Mouse (Mus musculus) spleen, adult 2 months (tissue): ENCODE data around the gene Adcy10. TPM values are rescaled to one million over a fixed set of nuclear protein-coding genes. Genes with fewer than 3 reads are reported as not detected.
A peak's percentile ranks its signal among the peaks of the same experiment; 100 is the strongest.

Experiments
- DNase-seq, 2 experiments: peaks; one replicate each; pipeline versions ENCODE4 v3.0.0 to v3.0.0-alpha.2; 2012 to 2021; ENCODE audit warnings: low spot score in 2 of 2, low read depth in 1 of 2
- H3K27ac ChIP-seq: fragments of 200-500 bp; 2 replicates; pipeline ENCODE4 v1.5.1; 2012; ENCODE audit warnings: low read length, inconsistent platforms; ENCODE audit not compliant: insufficient read depth
- H3K27me3 ChIP-seq: fragments of 200-500 bp; 2 replicates; pipeline ENCODE4 v1.6.1; 2012; ENCODE audit warnings: mild to moderate bottlenecking, moderate library complexity, low read length, inconsistent platforms; ENCODE audit not compliant: control insufficient read depth, insufficient read depth
- H3K36me3 ChIP-seq: fragments of 200-500 bp; 2 replicates; pipeline ENCODE4 v1.6.1; 2012; ENCODE audit warnings: mild to moderate bottlenecking, low read length, inconsistent platforms; ENCODE audit not compliant: control insufficient read depth, insufficient read depth
- H3K4me1 ChIP-seq: fragments of 200-500 bp; 2 replicates; pipeline ENCODE4 v1.6.1; 2011; ENCODE audit warnings: inconsistent platforms; ENCODE audit not compliant: control insufficient read depth, insufficient read depth, insufficient read length
- H3K4me3 ChIP-seq: fragments of 200-500 bp; 2 replicates; pipeline ENCODE4 v1.5.1; 2011; ENCODE audit warnings: mild to moderate bottlenecking, inconsistent platforms; ENCODE audit not compliant: insufficient read depth, insufficient read length; ENCODE audit errors: extremely low read depth
- CTCF ChIP-seq: fragments of 200-500 bp; IDR thresholded peaks from 2 replicates; pipeline ENCODE4 v1.5.1; 2011; ENCODE audit warnings: mild to moderate bottlenecking, inconsistent platforms; ENCODE audit not compliant: insufficient read depth, insufficient read length, insufficient replicate concordance; ENCODE audit errors: extremely low read depth
- POLR2A ChIP-seq: fragments of 200-500 bp; IDR thresholded peaks from 2 replicates; pipeline ENCODE4 v1.6.1; 2011; ENCODE audit warnings: low read depth, low read length, inconsistent platforms
- WGBS: fragments of 180-500 bp; shearing (Covaris S2); methylation state at CpG from one replicate; pipeline ENCODE4 v1.1.7; 2018; 5-methylcytosine and 5-hydroxymethylcytosine counted together
- polyA plus RNA-seq: library from polyadenylated mRNA; depleted of rRNA; stranded (reverse); fragments of >200 nt; gene quantifications from 2 replicates; pipeline ENCODE4 v1.2.3, GENCODE M21; 2012

Adcy10 gene
- polyA plus RNA-seq, 1 experiment, result 0.06 TPM

GRCm38 (mm10) chr1:165471490-165471889 lies 13.5 kb upstream of the Adcy10 start:
- TF ChIP-seq POLR2A, result no peak
- TF ChIP-seq CTCF, result no peak
- WGBS, result 33% methylated on average over 1 of the region's 1 CpGs
- Histone ChIP-seq H3K4me1 (peaks cover 4% of the 10 kb centered on the region), H3K4me3 (no peak overlapping the region), H3K36me3 (no peaks in the 10 kb centered on the region), H3K27ac (no peak overlapping the region), H3K27me3 (no peaks in the 10 kb centered on the region)
- DNase-seq, result no peak

- Histone ChIP-seq H3K4me3 (no peak overlapping the region), H3K4me1 (no peaks in the 10 kb centered on the region), H3K36me3 (peaks cover 4% of the 10 kb centered on the region), H3K27me3 (no peaks in the 10 kb centered on the region; the same call in 1 of the 2 replicates), H3K27ac (no peak overlapping the region)
- WGBS, result 84% methylated on average over 2 of the region's 2 CpGs
- TF ChIP-seq POLR2A (no peak), CTCF (no peak)
- no peak for DNase-seq
Measured at GRCm38 (mm10) chr1:165486108-165486507, 1.1 kb downstream of the Adcy10 start.

GRCm38 (mm10) chr1:165489197-165489596 lies 4.2 kb downstream of the Adcy10 start:
- 66% methylated on average over 4 of the region's 4 CpGs for WGBS
- DNase-seq, result no peak
- no peaks in the 10 kb centered on the region for H3K36me3 ChIP-seq

GRCm38 (mm10) chr1:165498856-165499255 lies 13.9 kb downstream of the Adcy10 start:
- no peak overlapping the region for H3K4me3 ChIP-seq
- no peaks in the 10 kb centered on the region for H3K27me3 ChIP-seq
- TF ChIP-seq CTCF (no peak), POLR2A (no peak)
- 66% methylated on average over 3 of the region's 3 CpGs for WGBS
- DNase-seq, result no peak
- H3K4me1 ChIP-seq, result no peaks in the 10 kb centered on the region
- H3K36me3 ChIP-seq, result no peaks in the 10 kb centered on the region
- H3K27ac ChIP-seq, result no peak overlapping the region

More at GRCm38 (mm10) chr1:165489197-165489596, 4.2 kb downstream of the Adcy10 start:
- TF ChIP-seq CTCF (no peak), POLR2A (no peak)
- no peak overlapping the region for H3K4me3 ChIP-seq
- no peak overlapping the region for H3K27ac ChIP-seq
- no peaks in the 10 kb centered on the region for H3K4me1 ChIP-seq
- H3K27me3 ChIP-seq, result no peaks in the 10 kb centered on the region; the same call in 1 of the 2 replicates

- no peaks in the 10 kb centered on the region for H3K4me1 ChIP-seq
- H3K27me3 ChIP-seq, result no peaks in the 10 kb centered on the region
- 45% methylated on average over 10 of the region's 10 CpGs for WGBS
- H3K4me3 ChIP-seq, result no peak overlapping the region
- H3K27ac ChIP-seq, result no peak overlapping the region
- no peaks in the 10 kb centered on the region for H3K36me3 ChIP-seq
- TF ChIP-seq POLR2A (no peak), CTCF (peak; percentile 24; the same call in 1 of the 2 replicates)
- DNase-seq, result peak in 1 of 2 experiments; percentile 17
Measured at GRCm38 (mm10) chr1:165503307-165504024, 18.5 kb downstream of the Adcy10 start.

- no peaks in the 10 kb centered on the region for H3K36me3 ChIP-seq
- H3K4me3 ChIP-seq, result no peak overlapping the region
- H3K27ac ChIP-seq, result no peak overlapping the region
- 76% methylated on average over 6 of the region's 6 CpGs for WGBS
- no peak for DNase-seq
- no peaks in the 10 kb centered on the region for H3K4me1 ChIP-seq
- TF ChIP-seq POLR2A (no peak), CTCF (no peak)
- no peaks in the 10 kb centered on the region for H3K27me3 ChIP-seq
Measured at GRCm38 (mm10) chr1:165506303-165506702, 21.3 kb downstream of the Adcy10 start.

GRCm38 (mm10) chr1:165510161-165510560 lies 25.2 kb downstream of the Adcy10 start:
- no peak overlapping the region for H3K4me3 ChIP-seq
- no peak overlapping the region for H3K27ac ChIP-seq
- no peak for TF ChIP-seq POLR2A
- no peak for TF ChIP-seq CTCF
- no peak for DNase-seq
- H3K4me1 ChIP-seq, result no peaks in the 10 kb centered on the region
- no peaks in the 10 kb centered on the region for H3K36me3 ChIP-seq
- H3K27me3 ChIP-seq, result no peaks in the 10 kb centered on the region
- WGBS, result 84% methylated on average over 6 of the region's 6 CpGs
